Mouse (Mus musculus) embryonic fibroblast, embryonic 13.5 days (primary cell): ENCODE data around the gene Dnajc1.

Source experiments
- CTCF ChIP-seq: IDR thresholded peaks from 2 replicates; pipeline ENCODE4 v1.5.1; 2011; ENCODE audit warnings: mild to moderate bottlenecking, control low read depth, low read length, moderate library complexity, borderline replicate concordance; ENCODE audit not compliant: insufficient read depth
- POLR2A ChIP-seq: IDR thresholded peaks from 2 replicates; pipeline ENCODE4 v1.6.1; 2011; ENCODE audit warnings: low read depth, mild to moderate bottlenecking, control low read depth, low read length, moderate library complexity

DNA sequence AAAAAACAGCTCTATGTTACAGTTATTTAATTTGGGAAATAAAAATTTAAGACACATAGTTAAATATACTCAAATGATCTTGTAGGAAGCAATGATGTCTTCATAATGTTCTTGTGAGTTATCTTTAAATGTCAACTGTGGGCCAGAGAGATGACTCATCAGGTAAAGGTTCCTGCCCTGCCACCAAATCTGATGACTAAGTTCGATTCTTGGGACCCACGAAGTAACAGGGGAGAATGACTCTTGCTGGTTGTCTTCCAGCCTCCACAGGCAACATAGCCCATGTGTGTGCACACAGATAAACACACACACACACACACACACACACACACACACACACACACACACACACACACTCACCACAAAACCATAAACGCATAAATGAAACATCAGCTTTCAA, 22.6 kb upstream of the Dnajc1 start:
- no peak for TF ChIP-seq POLR2A
- TF ChIP-seq CTCF, result no peak
